In genomic region chr11:117685461-117685860, GRCm38 (mm10) we compare ENCODE assay signal across 8 mouse cellular contexts. TPM values are rescaled to one million over a fixed set of nuclear protein-coding genes. Genes with fewer than 3 reads are reported as not detected.
DNase-seq lines count a peak whose midpoint lies in the region; ATAC-seq and TF ChIP-seq lines count a peak whose summit lies in the region.

No protein-coding gene starts in this region.

- no peak overlapping the region for H3K4me2 ChIP-seq in heart, embryonic 12.5 days

- WGBS in thymus, adult 2 months: 59% methylated on average over 3 of the region's 3 CpGs
- 73% methylated on average over 3 of the region's 3 CpGs for WGBS in heart, embryonic 12.5 days

- peaks cover 19% of the 10 kb centered on the region for H3K4me1 ChIP-seq in thymus, adult 2 months (replicated peaks; ENCODE audit: control insufficient read depth, insufficient read depth, low read length)
- H3K4me1 ChIP-seq in heart, embryonic 12.5 days (replicated peaks): peaks cover 52% of the 10 kb centered on the region

- no peak overlapping the region for H3K9ac ChIP-seq in heart, embryonic 12.5 days

- ATAC-seq in frontal cortex, adult (ENCODE audit: low TSS enrichment): peak; percentile 69
- no peak for ATAC-seq in heart, embryonic 12.5 days (ENCODE audit: insufficient number of reproducible peaks, low FRiP score)

- H3K36me3 ChIP-seq in thymus, adult 2 months (ENCODE audit: control insufficient read depth, insufficient read depth, low read length): no peaks in the 10 kb centered on the region
- H3K36me3 ChIP-seq in heart, embryonic 12.5 days: no peaks in the 10 kb centered on the region

- H3K9me3 ChIP-seq in heart, embryonic 12.5 days (replicated peaks): no peaks in the 10 kb centered on the region

- TF ChIP-seq POLR2A in thymus, adult 2 months (IDR thresholded peaks at IDR 0.05; ENCODE audit: control insufficient read depth, extremely low read depth, insufficient read depth, low read length, poor library complexity): no peak

- H3K4me3 ChIP-seq in thymus, adult 2 months (ENCODE audit: control insufficient read depth, insufficient read depth, low read length): no peak overlapping the region
- H3K4me3 ChIP-seq in heart, embryonic 12.5 days: no peak overlapping the region

- peak overlapping the region; percentile 19; the same call in 1 of the 2 replicates for H3K27ac ChIP-seq in thymus, adult 2 months (ENCODE audit: control insufficient read depth, insufficient read depth, low read length)
- H3K27ac ChIP-seq in heart, embryonic 12.5 days (ENCODE audit: poor library complexity, severe bottlenecking): no peak overlapping the region

- TF ChIP-seq CTCF in thymus, adult 2 months (IDR thresholded peaks at IDR 0.05; ENCODE audit: borderline replicate concordance, control insufficient read depth, extremely low read depth, insufficient read depth, low read length, poor library complexity): no peak

- DNase-seq in frontal cortex, postnatal 25 days (ENCODE audit: low spot score in 2 of 2): no peak
- DNase-seq in thymus, adult 2 months: no peak
- DNase-seq in thymus, postnatal 4 days: no peak
- DNase-seq in kidney, postnatal 10 days: peak; percentile 55
- DNase-seq in Muller cell, postnatal 12 days (ENCODE audit: inconsistent ontology term): no peak
- DNase-seq in cerebellum, adult 8-10 months: no peak

- no peaks in the 10 kb centered on the region for H3K27me3 ChIP-seq in thymus, adult 2 months (ENCODE audit: control insufficient read depth, insufficient read depth, low read length)
- H3K27me3 ChIP-seq in heart, embryonic 12.5 days (replicated peaks): no peaks in the 10 kb centered on the region

RNA-seq across cellular contexts. Expression of gene Tnrc6c, which starts 31.4 kb away (rescaled TPM):
- polyA plus RNA-seq in thymus, adult 2 months (2012; rRNA removed): 75.0 and 89.7 TPM in 2 replicates
- 7.6 and 8.2 TPM in 2 replicates for polyA plus RNA-seq in heart, embryonic 12.5 days (2016; fragmentation: Nextera tagmentation; extraction: Ambion mirVana)
